Mouse (Mus musculus): Measurements from ENCODE around the gene Lpar1. TPM values are rescaled to one million over a fixed set of nuclear protein-coding genes. Genes with fewer than 3 reads are reported as not detected.

Lpar1 gene
- total and polyA plus RNA-seq, 2 experiments from 2014 or later = 14.3 to 24.3 TPM

- Histone ChIP-seq H3K9ac (replicated peaks; ENCODE audit: low read length) (no peak overlapping the region), H3K27ac (no peak overlapping the region), H3K4me2 (ENCODE audit: low read depth, low read length) (no peak overlapping the region), H3K9me3 (ENCODE audit: low read length) (no peaks in the 10 kb centered on the region), H3K4me3 (ENCODE audit: low read length) (no peak overlapping the region), H3K36me3 (ENCODE audit: insufficient read depth, low read length) (no peaks in the 10 kb centered on the region), H3K27me3 (ENCODE audit: insufficient read depth, low read length) (no peaks in the 10 kb centered on the region), H3K4me1 (ENCODE audit: insufficient read depth, low read length) (no peaks in the 10 kb centered on the region)
- no peak for TF ChIP-seq CTCF (IDR thresholded peaks at IDR 0.05; ENCODE audit: low read depth)
- ATAC-seq = no peak
- WGBS = 89% methylated on average over 3 of the region's 3 CpGs
- DNase-seq (ENCODE audit: low spot score) = no peak
These were observed 42.1 kb downstream of the Lpar1 start for GRCm38 (mm10) chr4:58511554-58511953.

DNA sequence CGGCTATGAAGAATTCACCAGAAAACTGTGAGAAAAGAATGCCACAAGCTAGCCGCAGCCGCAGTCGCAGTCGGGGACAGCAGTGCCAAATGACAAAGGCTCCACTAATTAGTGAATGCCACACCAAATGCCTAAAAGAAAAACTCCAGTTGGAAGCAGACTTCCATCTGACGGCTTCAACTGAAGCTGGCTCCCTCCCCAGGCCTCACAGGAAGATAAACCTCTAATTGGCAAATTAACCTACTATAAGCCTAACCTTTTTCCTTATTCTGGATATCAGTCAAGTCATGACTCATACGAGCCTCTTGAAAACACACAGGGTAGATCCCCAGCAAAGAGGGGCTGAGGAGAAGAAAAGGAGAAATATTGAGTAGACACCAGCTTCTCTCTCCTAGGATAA lies 44.9 kb downstream of the Lpar1 start:
- Histone ChIP-seq H3K27me3 (ENCODE audit: insufficient read depth, low read length) (no peaks in the 10 kb centered on the region), H3K4me3 (ENCODE audit: low read length) (no peak overlapping the region), H3K4me2 (ENCODE audit: low read depth, low read length) (no peak overlapping the region), H3K4me1 (ENCODE audit: insufficient read depth, low read length) (no peaks in the 10 kb centered on the region), H3K27ac (peak overlapping the region; percentile 54; the same call in 1 of the 2 replicates), H3K9me3 (ENCODE audit: low read length) (no peaks in the 10 kb centered on the region), H3K36me3 (ENCODE audit: insufficient read depth, low read length) (no peaks in the 10 kb centered on the region), H3K9ac (replicated peaks; ENCODE audit: low read length) (no peak overlapping the region)
- ATAC-seq = no peak
- peak; percentile 63 for DNase-seq (ENCODE audit: low spot score)
- WGBS = 34% methylated on average over 7 of the region's 7 CpGs
- TF ChIP-seq CTCF (IDR thresholded peaks at IDR 0.05; ENCODE audit: low read depth) = no peak

DNA sequence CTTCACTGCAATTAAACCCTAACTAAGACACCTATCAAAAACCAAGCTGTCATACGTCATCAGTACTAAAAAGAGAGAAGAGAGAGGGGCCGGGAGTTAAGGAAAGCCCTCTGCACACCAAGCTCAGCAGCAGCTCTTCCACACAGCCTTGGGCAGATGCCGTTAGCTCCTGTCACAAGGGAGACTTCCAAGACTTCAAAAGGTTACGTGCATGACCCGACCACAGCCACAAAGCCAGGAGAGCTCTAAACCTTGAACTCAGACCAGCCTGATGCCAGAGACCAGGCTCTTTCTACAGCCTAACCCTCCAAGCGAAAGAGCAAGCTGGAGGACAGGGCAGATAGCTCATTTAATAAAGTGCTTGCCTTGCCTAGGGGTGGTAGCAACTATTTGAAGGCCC lies 46.2 kb downstream of the Lpar1 start:
- H3K9ac ChIP-seq (replicated peaks; ENCODE audit: low read length) = no peak overlapping the region
- no peak for ATAC-seq
- 90% methylated on average over 6 of the region's 6 CpGs for WGBS

GRCm38 (mm10) chr4:58506539-58507527 lies 46.9 kb downstream of the Lpar1 start:
- TF ChIP-seq CTCF (IDR thresholded peaks at IDR 0.05; ENCODE audit: low read depth) = no peak
- Histone ChIP-seq H3K36me3 (ENCODE audit: insufficient read depth, low read length) (no peaks in the 10 kb centered on the region), H3K27ac (no peak overlapping the region), H3K9ac (replicated peaks; ENCODE audit: low read length) (no peak overlapping the region), H3K9me3 (ENCODE audit: low read length) (no peaks in the 10 kb centered on the region), H3K27me3 (ENCODE audit: insufficient read depth, low read length) (no peaks in the 10 kb centered on the region), H3K4me3 (ENCODE audit: low read length) (no peak overlapping the region), H3K4me1 (ENCODE audit: insufficient read depth, low read length) (no peaks in the 10 kb centered on the region), H3K4me2 (ENCODE audit: low read depth, low read length) (no peak overlapping the region)
- DNase-seq (ENCODE audit: low spot score) = no peak
- WGBS = 96% methylated on average over 4 of the region's 4 CpGs
- ATAC-seq = no peak

More for the DNA sequence above, 46.2 kb downstream of the Lpar1 start:
- H3K36me3 ChIP-seq (ENCODE audit: insufficient read depth, low read length) = no peaks in the 10 kb centered on the region
- no peaks in the 10 kb centered on the region for H3K9me3 ChIP-seq (ENCODE audit: low read length)
- no peak overlapping the region for H3K4me2 ChIP-seq (ENCODE audit: low read depth, low read length)
- no peak overlapping the region for H3K27ac ChIP-seq
- H3K4me1 ChIP-seq (ENCODE audit: insufficient read depth, low read length) = no peaks in the 10 kb centered on the region
- no peak for TF ChIP-seq CTCF (IDR thresholded peaks at IDR 0.05; ENCODE audit: low read depth)
- H3K27me3 ChIP-seq (ENCODE audit: insufficient read depth, low read length) = no peaks in the 10 kb centered on the region
- DNase-seq (ENCODE audit: low spot score) = no peak
- H3K4me3 ChIP-seq (ENCODE audit: low read length) = no peak overlapping the region

DNA sequence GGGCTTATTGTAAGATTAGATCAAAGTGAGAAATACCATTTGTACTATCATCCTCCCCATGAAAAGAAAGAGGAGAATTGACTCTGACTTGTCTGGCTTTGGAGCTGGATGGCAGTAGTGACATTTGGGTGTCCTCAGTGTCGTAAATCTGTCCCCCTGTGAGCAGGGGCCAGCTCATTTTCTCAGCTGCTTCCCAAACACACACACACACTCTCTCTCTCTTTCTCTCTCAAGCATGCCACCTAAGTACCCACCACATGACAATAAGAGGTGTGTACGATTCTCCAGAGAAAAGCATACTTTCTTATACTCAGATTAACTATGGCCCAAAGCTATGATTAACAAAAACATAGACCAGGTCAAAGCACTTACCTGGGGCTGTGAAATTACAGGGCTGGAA lies 49.4 kb downstream of the Lpar1 start:
- ATAC-seq (no peak), DNase-seq (ENCODE audit: low spot score) (no peak)
- no peak for TF ChIP-seq CTCF (IDR thresholded peaks at IDR 0.05; ENCODE audit: low read depth)
- H3K27ac ChIP-seq = no peak overlapping the region
- H3K4me3 ChIP-seq (ENCODE audit: low read length) = no peak overlapping the region
- no peaks in the 10 kb centered on the region for H3K9me3 ChIP-seq (ENCODE audit: low read length)
- no peaks in the 10 kb centered on the region for H3K27me3 ChIP-seq (ENCODE audit: insufficient read depth, low read length)
- no peaks in the 10 kb centered on the region for H3K36me3 ChIP-seq (ENCODE audit: insufficient read depth, low read length)
- H3K4me1 ChIP-seq (ENCODE audit: insufficient read depth, low read length) = no peaks in the 10 kb centered on the region
- WGBS = 82% methylated on average over 2 of the region's 2 CpGs
- no peak overlapping the region for H3K4me2 ChIP-seq (ENCODE audit: low read depth, low read length)
- H3K9ac ChIP-seq (replicated peaks; ENCODE audit: low read length) = no peak overlapping the region

DNA sequence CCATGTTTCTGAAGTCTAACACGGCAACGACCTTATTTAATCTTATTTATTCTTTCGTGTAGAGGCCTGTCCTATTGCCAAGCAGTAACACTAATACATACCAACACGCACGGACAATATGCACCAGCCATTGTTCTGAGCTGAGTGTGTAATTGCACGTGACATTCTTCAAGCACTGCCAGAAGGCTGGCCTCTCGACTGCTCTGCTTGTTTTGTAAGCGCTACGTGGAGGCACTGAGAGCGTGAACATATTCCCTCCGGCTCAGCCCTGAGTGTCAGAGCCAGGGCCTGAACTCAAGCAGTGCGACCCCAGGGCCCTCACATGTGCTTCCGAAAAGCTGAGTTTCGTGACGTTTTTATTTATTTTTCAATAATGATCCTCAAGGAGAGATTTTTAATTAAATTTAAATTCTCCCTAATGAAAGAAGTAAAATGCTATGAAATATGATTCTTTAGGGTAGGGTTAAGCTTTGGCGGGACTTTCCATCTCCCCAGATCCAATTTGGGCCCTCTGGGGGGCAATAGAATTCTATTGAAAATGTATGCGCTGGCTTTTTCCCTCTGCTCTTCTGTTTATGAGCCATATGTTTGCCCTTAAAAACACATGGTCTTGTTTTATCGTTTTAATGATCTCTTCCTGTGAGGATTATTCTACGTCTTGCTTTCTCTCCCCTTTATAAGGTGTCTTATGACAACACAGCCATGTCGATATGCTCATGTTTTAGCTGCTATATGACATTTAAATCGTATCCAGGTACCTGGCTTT lies 52.5 kb downstream of the Lpar1 start:
- no peaks in the 10 kb centered on the region for H3K36me3 ChIP-seq (ENCODE audit: insufficient read depth, low read length)
- H3K27ac ChIP-seq = no peak overlapping the region
- H3K9ac ChIP-seq (replicated peaks; ENCODE audit: low read length) = no peak overlapping the region
- 41% methylated on average over 21 of the region's 21 CpGs for WGBS
- no peaks in the 10 kb centered on the region for H3K4me1 ChIP-seq (ENCODE audit: insufficient read depth, low read length)
- 0 out of 2 replicates have a peak overlapping the region, but pooled peaks have one; percentile 7 for H3K4me2 ChIP-seq (ENCODE audit: low read depth, low read length)
- H3K4me3 ChIP-seq (ENCODE audit: low read length) = no peak overlapping the region
- no peak for TF ChIP-seq CTCF (IDR thresholded peaks at IDR 0.05; ENCODE audit: low read depth)
- ATAC-seq = peak; percentile 51; the same call in 1 of the 2 replicates
- no peaks in the 10 kb centered on the region for H3K9me3 ChIP-seq (ENCODE audit: low read length)
- no peaks in the 10 kb centered on the region for H3K27me3 ChIP-seq (ENCODE audit: insufficient read depth, low read length)
- peak; percentile 18 for DNase-seq (ENCODE audit: low spot score)

Data from hindbrain, postnatal 0 days (tissue).